Mouse (Mus musculus): ENCODE measurements at regions not wholly inside any gene's neighbourhood (a gene's known extent, or its start where the extent isn't known, plus 50 kb on each side); places are given as distances from the start of the nearest gene placed in this dataset.

GRCm38 (mm10) chr15:36892576-36893205 is 114.9 kb downstream of the Zfp706 start:
- H3K27ac ChIP-seq (replicated peaks), result peak overlapping the region; percentile 45
- H3K9ac ChIP-seq (ENCODE audit: low read length), result peak overlapping the region; percentile 31; the same call in 1 of the 2 replicates
- 0 out of 2 replicates have a peak, but pooled peaks cover 5% of the 10 kb centered on the region for H3K4me1 ChIP-seq (replicated peaks; ENCODE audit: control insufficient read depth, insufficient read depth)
- H3K4me3 ChIP-seq (ENCODE audit: low read depth, low read length), result no peak overlapping the region
- no peaks in the 10 kb centered on the region for H3K36me3 ChIP-seq (ENCODE audit: control insufficient read depth, insufficient read depth, low read length)
- H3K4me2 ChIP-seq (replicated peaks; ENCODE audit: low read depth), result peak overlapping the region; percentile 27; the same call in 1 of the 2 replicates
- WGBS, result 16% methylated on average over 15 of the region's 15 CpGs
- no peaks in the 10 kb centered on the region for H3K9me3 ChIP-seq (ENCODE audit: control insufficient read depth, low read length)
- DNase-seq (ENCODE audit: low spot score), result peak; percentile 72
- no peak for TF ChIP-seq CTCF (IDR thresholded peaks at IDR 0.05; ENCODE audit: low read depth)
- TF ChIP-seq EP300 (optimal IDR thresholded peaks at IDR 0.05), result no peak
- ATAC-seq (ENCODE audit: low FRiP score, low TSS enrichment), result peak; percentile 83
- H3K27me3 ChIP-seq (ENCODE audit: control insufficient read depth, insufficient read depth, low read length), result no peaks in the 10 kb centered on the region

- no peaks in the 10 kb centered on the region for H3K36me3 ChIP-seq (ENCODE audit: control insufficient read depth, insufficient read depth, low read length)
- H3K9me3 ChIP-seq (ENCODE audit: control insufficient read depth, low read length), result no peaks in the 10 kb centered on the region
- H3K4me1 ChIP-seq (replicated peaks; ENCODE audit: control insufficient read depth, insufficient read depth), result 0 out of 2 replicates have a peak, but pooled peaks cover 5% of the 10 kb centered on the region
- peak overlapping the region; percentile 30 for H3K27ac ChIP-seq (replicated peaks)
- DNase-seq (ENCODE audit: low spot score), result no peak
- WGBS, result 43% methylated on average over 12 of the region's 12 CpGs
- H3K9ac ChIP-seq (ENCODE audit: low read length), result no peak overlapping the region
- TF ChIP-seq CTCF (IDR thresholded peaks at IDR 0.05; ENCODE audit: low read depth), result no peak
- no peak for TF ChIP-seq EP300 (optimal IDR thresholded peaks at IDR 0.05)
- no peaks in the 10 kb centered on the region for H3K27me3 ChIP-seq (ENCODE audit: control insufficient read depth, insufficient read depth, low read length)
- no peak overlapping the region for H3K4me2 ChIP-seq (replicated peaks; ENCODE audit: low read depth)
- no peak overlapping the region for H3K4me3 ChIP-seq (ENCODE audit: low read depth, low read length)
- ATAC-seq (ENCODE audit: low FRiP score, low TSS enrichment), result no peak; the same call in 1 of the 2 replicates
Measured at GRCm38 (mm10) chr15:36891851-36892250, 115.7 kb downstream of the Zfp706 start.

- DNase-seq (ENCODE audit: low spot score) (no peak), ATAC-seq (ENCODE audit: low FRiP score, low TSS enrichment) (no peak)
- no peaks in the 10 kb centered on the region for H3K9me3 ChIP-seq (ENCODE audit: control insufficient read depth, low read length)
- no peak overlapping the region for H3K4me3 ChIP-seq (ENCODE audit: low read depth, low read length)
- no peak for TF ChIP-seq EP300 (optimal IDR thresholded peaks at IDR 0.05)
- TF ChIP-seq CTCF (IDR thresholded peaks at IDR 0.05; ENCODE audit: low read depth), result no peak
- H3K9ac ChIP-seq (ENCODE audit: low read length), result no peak overlapping the region
- 83% methylated on average over 1 of the region's 1 CpGs for WGBS
- H3K27me3 ChIP-seq (ENCODE audit: control insufficient read depth, insufficient read depth, low read length), result no peaks in the 10 kb centered on the region
- no peak overlapping the region for H3K4me2 ChIP-seq (replicated peaks; ENCODE audit: low read depth)
- no peaks in the 10 kb centered on the region for H3K36me3 ChIP-seq (ENCODE audit: control insufficient read depth, insufficient read depth, low read length)
- H3K27ac ChIP-seq (replicated peaks), result no peak overlapping the region
- H3K4me1 ChIP-seq (replicated peaks; ENCODE audit: control insufficient read depth, insufficient read depth), result 0 out of 2 replicates have a peak, but pooled peaks cover 5% of the 10 kb centered on the region
Measured at GRCm38 (mm10) chr15:36891296-36891695, 116.3 kb downstream of the Zfp706 start.

- TF ChIP-seq EP300 (optimal IDR thresholded peaks at IDR 0.05), result no peak
- peak; percentile 50 for TF ChIP-seq CTCF (IDR thresholded peaks at IDR 0.05; ENCODE audit: low read depth)
- DNase-seq (ENCODE audit: low spot score) (no peak), ATAC-seq (ENCODE audit: low FRiP score, low TSS enrichment) (no peak)
- no peaks in the 10 kb centered on the region for H3K27me3 ChIP-seq (ENCODE audit: control insufficient read depth, insufficient read depth, low read length)
- no peaks in the 10 kb centered on the region for H3K9me3 ChIP-seq (ENCODE audit: control insufficient read depth, low read length)
- no peak overlapping the region for H3K9ac ChIP-seq (ENCODE audit: low read length)
- H3K4me3 ChIP-seq (ENCODE audit: low read depth, low read length), result no peak overlapping the region
- 0 out of 2 replicates have a peak, but pooled peaks cover 8% of the 10 kb centered on the region for H3K4me1 ChIP-seq (replicated peaks; ENCODE audit: control insufficient read depth, insufficient read depth)
- no peak overlapping the region for H3K27ac ChIP-seq (replicated peaks)
- 82% methylated on average over 3 of the region's 3 CpGs for WGBS
- no peak overlapping the region for H3K4me2 ChIP-seq (replicated peaks; ENCODE audit: low read depth)
- H3K36me3 ChIP-seq (ENCODE audit: control insufficient read depth, insufficient read depth, low read length), result no peaks in the 10 kb centered on the region
Measured at GRCm38 (mm10) chr15:36889072-36889471, 118.5 kb downstream of the Zfp706 start.

- H3K4me3 ChIP-seq (ENCODE audit: low read depth, low read length), result no peak overlapping the region
- H3K36me3 ChIP-seq (ENCODE audit: control insufficient read depth, insufficient read depth, low read length), result no peaks in the 10 kb centered on the region
- H3K4me2 ChIP-seq (replicated peaks; ENCODE audit: low read depth), result no peak overlapping the region
- 54% methylated on average over 11 of the region's 11 CpGs for WGBS
- no peak for ATAC-seq (ENCODE audit: low FRiP score, low TSS enrichment)
- H3K27me3 ChIP-seq (ENCODE audit: control insufficient read depth, insufficient read depth, low read length), result no peaks in the 10 kb centered on the region
- no peak overlapping the region for H3K27ac ChIP-seq (replicated peaks)
- no peaks in the 10 kb centered on the region for H3K9me3 ChIP-seq (ENCODE audit: control insufficient read depth, low read length)
- TF ChIP-seq EP300 (optimal IDR thresholded peaks at IDR 0.05), result no peak
- no peak for TF ChIP-seq CTCF (IDR thresholded peaks at IDR 0.05; ENCODE audit: low read depth)
- 0 out of 2 replicates have a peak, but pooled peaks cover 5% of the 10 kb centered on the region for H3K4me1 ChIP-seq (replicated peaks; ENCODE audit: control insufficient read depth, insufficient read depth)
- H3K9ac ChIP-seq (ENCODE audit: low read length), result no peak overlapping the region
- no peak for DNase-seq (ENCODE audit: low spot score)
Measured at GRCm38 (mm10) chr15:36888351-36889069, 119.1 kb downstream of the Zfp706 start.

Measured in stomach, postnatal 0 days (tissue).